Mouse (Mus musculus) MEL (cell line): Measurements from ENCODE around the gene Abcd4.

ENCODE experiments used
- CTCF ChIP-seq, 3 experiments: IDR thresholded peaks in 2 of 3; conservative IDR thresholded peaks in 1 of 3; 2 replicates each; pipeline ENCODE4 v1.5.1; 2011 to 2012; ENCODE audit warnings: low read length in 3 of 3, low read depth in 2 of 3, mild to moderate bottlenecking in 2 of 3, improper control_type of control experiment in 1 of 3, inconsistent platforms in 1 of 3, mixed read lengths in 1 of 3, moderate library complexity in 1 of 3; ENCODE audit not compliant: control insufficient read depth in 1 of 3, insufficient read depth in 1 of 3, poor library complexity in 1 of 3, severe bottlenecking in 1 of 3
- ELF1 ChIP-seq: IDR thresholded peaks from 2 replicates; pipeline ENCODE4 v1.6.1; 2014; ENCODE audit warnings: low read depth, mild to moderate bottlenecking, inconsistent platforms, low read length, improper control_type of control experiment, moderate library complexity
- EP300 ChIP-seq, 2 experiments: IDR thresholded peaks; 2 replicates each; pipeline ENCODE4 v1.6.1; 2011; ENCODE audit warnings: improper control_type of control experiment in 2 of 2, low read length in 2 of 2, low read depth in 1 of 2, mild to moderate bottlenecking in 1 of 2
- MXI1 ChIP-seq: IDR thresholded peaks from 2 replicates; pipeline ENCODE4 v1.6.1; 2011; ENCODE audit warnings: mild to moderate bottlenecking, low read depth, low read length, improper control_type of control experiment
- NELFE ChIP-seq: IDR thresholded peaks from 2 replicates; pipeline ENCODE4 v1.6.1; 2011; ENCODE audit warnings: low read depth, low read length, improper control_type of control experiment
- POLR2A ChIP-seq, 2 experiments: IDR thresholded peaks; 2 replicates each; pipeline ENCODE4 v1.6.1; 2011 to 2012; ENCODE audit warnings: low read length in 2 of 2, mild to moderate bottlenecking in 2 of 2, control low read depth in 1 of 2, improper control_type of control experiment in 1 of 2, low read depth in 1 of 2, moderate library complexity in 1 of 2; ENCODE audit not compliant: control insufficient read depth in 1 of 2, insufficient read depth in 1 of 2, poor library complexity in 1 of 2
- SIN3A ChIP-seq: IDR thresholded peaks from 2 replicates; pipeline ENCODE4 v1.6.1; 2012; ENCODE audit warnings: low read length, improper control_type of control experiment, inconsistent platforms
- TCF12 ChIP-seq: IDR thresholded peaks from 2 replicates; pipeline ENCODE4 v1.6.1; 2014; ENCODE audit warnings: low read depth, mild to moderate bottlenecking, inconsistent platforms, low read length, improper control_type of control experiment, moderate library complexity
- ZNF384 ChIP-seq: IDR thresholded peaks from 2 replicates; pipeline ENCODE4 v1.6.1; 2012; ENCODE audit warnings: low read depth, mild to moderate bottlenecking, inconsistent platforms, low read length, improper control_type of control experiment

- no peak for TF ChIP-seq MXI1
- TF ChIP-seq POLR2A (IDR thresholded peaks at IDR 0.05; ENCODE audit: control insufficient read depth in 1 of 2, insufficient read depth in 1 of 2, low read depth in 1 of 2, low read length in 2 of 2, poor library complexity in 1 of 2) = no peak
- no peak for TF ChIP-seq CTCF (IDR thresholded peaks at IDR 0.05 in 2 of 3, conservative IDR thresholded peaks at IDR 0.05 in 1 of 3; ENCODE audit: control insufficient read depth in 1 of 3, insufficient read depth in 1 of 3, low read depth in 2 of 3, low read length in 3 of 3, poor library complexity in 1 of 3, severe bottlenecking in 1 of 3)
- TF ChIP-seq EP300 (IDR thresholded peaks at IDR 0.05; ENCODE audit: low read depth in 1 of 2, low read length in 2 of 2) = no peak
- no peak for TF ChIP-seq TCF12
- TF ChIP-seq NELFE = no peak
- TF ChIP-seq SIN3A = no peak
- TF ChIP-seq ZNF384 = no peak
- no peak for TF ChIP-seq ELF1
These were observed 44.1 kb downstream of the Abcd4 start for GRCm38 (mm10) chr12:84573094-84573493.
